ENCODE assay signal across 33 mouse cellular contexts in the genomic region with DNA sequence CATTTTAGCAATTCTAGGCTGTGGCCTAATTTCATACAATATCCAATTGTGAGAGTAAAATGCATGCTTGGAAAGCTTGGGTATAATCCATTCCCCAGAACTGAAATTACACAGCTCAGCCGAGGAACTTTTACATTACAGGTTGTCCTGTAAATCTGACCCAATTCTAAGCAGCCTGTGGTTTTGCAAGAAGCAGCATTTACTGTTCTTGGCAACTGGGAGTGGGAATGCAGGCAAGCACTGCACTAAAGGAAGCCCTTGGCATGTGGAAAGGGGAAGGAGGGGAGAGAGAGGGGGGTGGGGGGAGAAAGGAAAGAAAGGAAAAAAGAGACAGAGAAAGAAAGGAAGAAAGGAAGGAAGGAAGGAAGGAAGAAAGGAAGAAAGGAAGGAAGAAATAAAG. TPM values are rescaled to one million over a fixed set of nuclear protein-coding genes. Genes with fewer than 3 reads are reported as not detected.
DNase-seq lines count a peak whose midpoint lies in the region; ATAC-seq and TF ChIP-seq lines count a peak whose summit lies in the region.
"Had no signal": no experiment of that assay in that cellular context is flagged by ENCODE, and none has a peak within 500 bp of the region (broad histone marks: within the 10 kb centered on the region; RNA-seq: fewer than 3 reads in every experiment).

No protein-coding gene starts in this region.

- H3K4me2 ChIP-seq in embryonic facial prominence, embryonic 14.5 days (ENCODE audit: low read depth, low read length) = no peak overlapping the region
- no peak overlapping the region for H3K4me2 ChIP-seq in liver, embryonic 12.5 days
- H3K4me2 ChIP-seq: embryonic facial prominence, embryonic 13.5 days; heart, embryonic 11.5 days; hindbrain, embryonic 14.5 days; limb, embryonic 15.5 days; midbrain, embryonic 13.5 days; neural tube, embryonic 15.5 days had no signal

- no peak overlapping the region for H3K4me3 ChIP-seq in embryonic facial prominence, embryonic 14.5 days (ENCODE audit: low read depth, low read length)
- H3K4me3 ChIP-seq in embryonic facial prominence, embryonic 10.5 days = no peak overlapping the region
- peak overlapping the region; percentile 21; the same call in 1 of the 2 replicates for H3K4me3 ChIP-seq in kidney, adult 2 months (ENCODE audit: insufficient read depth, low read depth, low read length)
- peak overlapping the region; percentile 50 for H3K4me3 ChIP-seq in liver, adult 2 months (ENCODE audit: insufficient read depth, low read depth, low read length)
- H3K4me3 ChIP-seq in liver, embryonic 12.5 days = no peak overlapping the region
- H3K4me3 ChIP-seq: embryonic facial prominence, embryonic 13.5 days; erythroblast, embryonic 14.5 days; limb, embryonic 10.5 days; limb, embryonic 15.5 days; midbrain, embryonic 13.5 days; neural tube, embryonic 15.5 days had no signal

- no peaks in the 10 kb centered on the region for H3K4me1 ChIP-seq in embryonic facial prominence, embryonic 14.5 days (ENCODE audit: control insufficient read depth, insufficient read depth, low read length)
- H3K4me1 ChIP-seq in embryonic facial prominence, embryonic 10.5 days = no peaks in the 10 kb centered on the region
- H3K4me1 ChIP-seq in kidney, adult 2 months (ENCODE audit: control insufficient read depth, insufficient read depth, low read length) = no peaks in the 10 kb centered on the region
- H3K4me1 ChIP-seq in liver, adult 2 months (ENCODE audit: control insufficient read depth, insufficient read depth, low read length) = peaks cover 14% of the 10 kb centered on the region; the same call in 1 of the 2 replicates
- no peaks in the 10 kb centered on the region for H3K4me1 ChIP-seq in liver, embryonic 12.5 days
- H3K4me1 ChIP-seq: limb, embryonic 10.5 days; limb, embryonic 15.5 days; midbrain, embryonic 13.5 days; neural tube, embryonic 15.5 days had no signal

- H3K79me2 ChIP-seq in liver, adult 2 months (ENCODE audit: control insufficient read depth, insufficient read depth, low read length) = no peaks in the 10 kb centered on the region; the same call in 1 of the 2 replicates

- no peak for TF ChIP-seq CTCF in kidney, adult 2 months (conservative IDR thresholded peaks at IDR 0.05; ENCODE audit: insufficient read depth, insufficient read length, low read depth, low read length)
- no peak for TF ChIP-seq CTCF in liver, adult 2 months (IDR thresholded peaks at IDR 0.05; ENCODE audit: low read depth, low read length)

- H3K9ac ChIP-seq in embryonic facial prominence, embryonic 14.5 days (ENCODE audit: low read depth, low read length) = no peak overlapping the region
- peak overlapping the region; percentile 74 for H3K9ac ChIP-seq in liver, adult 2 months (ENCODE audit: low read depth, low read length)
- H3K9ac ChIP-seq in liver, embryonic 12.5 days = no peak overlapping the region
- H3K9ac ChIP-seq: embryonic facial prominence, embryonic 13.5 days; hindbrain, embryonic 14.5 days; limb, embryonic 15.5 days; midbrain, embryonic 13.5 days; neural tube, embryonic 15.5 days had no signal

- no peak overlapping the region for H3K27ac ChIP-seq in embryonic facial prominence, embryonic 14.5 days (replicated peaks; ENCODE audit: low read depth, low read length)
- no peak overlapping the region for H3K27ac ChIP-seq in embryonic facial prominence, embryonic 10.5 days (replicated peaks)
- H3K27ac ChIP-seq in kidney, adult 2 months (ENCODE audit: insufficient read depth, low read depth, low read length) = no peak overlapping the region
- H3K27ac ChIP-seq in liver, adult 2 months (replicated peaks; ENCODE audit: insufficient read depth, low read depth, low read length) = no peak overlapping the region; the same call in 1 of the 2 replicates
- no peak overlapping the region for H3K27ac ChIP-seq in liver, embryonic 12.5 days
- H3K27ac ChIP-seq: embryonic facial prominence, embryonic 13.5 days; hindbrain, embryonic 14.5 days; limb, embryonic 10.5 days; limb, embryonic 15.5 days; macrophage; midbrain, embryonic 13.5 days; neural tube, embryonic 15.5 days; stomach, postnatal 0 days had no signal

- no peak for ATAC-seq in embryonic facial prominence, embryonic 14.5 days (ENCODE audit: low read depth)
- ATAC-seq in liver, embryonic 12.5 days = no peak
- ATAC-seq: forebrain, embryonic 16.5 days; inflammation-experienced regulatory T-cells, adult 6 months; midbrain, embryonic 13.5 days had no signal

- H3K36me3 ChIP-seq in embryonic facial prominence, embryonic 14.5 days (ENCODE audit: control insufficient read depth, insufficient read depth, low read length) = no peaks in the 10 kb centered on the region
- no peaks in the 10 kb centered on the region for H3K36me3 ChIP-seq in embryonic facial prominence, embryonic 10.5 days (replicated peaks)
- H3K36me3 ChIP-seq in kidney, adult 2 months (ENCODE audit: control insufficient read depth, insufficient read depth, low read length) = no peaks in the 10 kb centered on the region
- H3K36me3 ChIP-seq in liver, adult 2 months (ENCODE audit: control insufficient read depth, insufficient read depth, low read length) = peaks cover 8% of the 10 kb centered on the region
- no peaks in the 10 kb centered on the region for H3K36me3 ChIP-seq in liver, embryonic 12.5 days
- H3K36me3 ChIP-seq: embryonic facial prominence, embryonic 13.5 days; limb, embryonic 10.5 days; limb, embryonic 15.5 days; midbrain, embryonic 13.5 days; neural tube, embryonic 15.5 days had no signal

- TF ChIP-seq POLR2A in kidney, adult 2 months (IDR thresholded peaks at IDR 0.05; ENCODE audit: low read depth, low read length) = no peak
- TF ChIP-seq POLR2A in liver, adult 2 months (IDR thresholded peaks at IDR 0.05; ENCODE audit: extremely low read depth, insufficient read depth, low read length) = no peak

- DNase-seq in embryonic facial prominence, embryonic 14.5 days (ENCODE audit: low spot score) = peak; percentile 68
- no peak for DNase-seq in embryonic facial prominence, embryonic 10.5 days (ENCODE audit: low spot score)
- DNase-seq in kidney, adult 2 months = no peak
- no peak for DNase-seq in kidney, adult 8-10 months
- DNase-seq in liver, adult 2 months (ENCODE audit: extremely low read depth, low read depth, low spot score) = peak; percentile 77
- DNase-seq in Muller cell, postnatal 12 days (ENCODE audit: inconsistent ontology term) = peak; percentile 72
- DNase-seq in thymus, adult 18-20 months = no peak
- DNase-seq: adrenal gland, postnatal 10 days; cerebellum, adult 11-12 months; cerebellum, adult 9-11 months; embryo, embryonic 11 days; gastrocnemius, postnatal 10 days; heart, postnatal 4 days; kidney, adult 11 months; layer of hippocampus, adult 9-11 months; right cerebral cortex, adult 18-20 months; thymus, adult 2 months; thymus, postnatal 36 days had no signal

- 38% methylated on average over 1 of the region's 1 CpGs for WGBS in embryonic facial prominence, embryonic 14.5 days
- WGBS in embryonic facial prominence, embryonic 10.5 days = 78% methylated on average over 1 of the region's 1 CpGs
- WGBS in kidney, adult 2 months = 56% methylated on average over 1 of the region's 1 CpGs
- WGBS in liver, adult 2 months = 10% methylated on average over 1 of the region's 1 CpGs
- 54% methylated on average over 1 of the region's 1 CpGs for WGBS in liver, embryonic 12.5 days (ENCODE audit: insufficient replicate concordance)

- H3K27me3 ChIP-seq in embryonic facial prominence, embryonic 14.5 days (replicated peaks; ENCODE audit: control insufficient read depth, insufficient read depth, low read length) = no peaks in the 10 kb centered on the region
- no peaks in the 10 kb centered on the region for H3K27me3 ChIP-seq in embryonic facial prominence, embryonic 10.5 days (replicated peaks; ENCODE audit: low read depth, poor library complexity, severe bottlenecking)
- H3K27me3 ChIP-seq in kidney, adult 2 months (replicated peaks; ENCODE audit: control insufficient read depth, insufficient read depth, low read length) = no peaks in the 10 kb centered on the region
- H3K27me3 ChIP-seq in liver, adult 2 months (ENCODE audit: control insufficient read depth, insufficient read depth, low read length) = no peaks in the 10 kb centered on the region
- no peaks in the 10 kb centered on the region for H3K27me3 ChIP-seq in liver, embryonic 12.5 days (replicated peaks)
- H3K27me3 ChIP-seq: CH12.LX; embryonic facial prominence, embryonic 13.5 days; limb, embryonic 15.5 days; midbrain, embryonic 13.5 days; neural tube, embryonic 15.5 days had no signal

- H3K9me3 ChIP-seq in embryonic facial prominence, embryonic 14.5 days (ENCODE audit: control insufficient read depth, low read length) = no peaks in the 10 kb centered on the region
- no peaks in the 10 kb centered on the region for H3K9me3 ChIP-seq in embryonic facial prominence, embryonic 10.5 days
- H3K9me3 ChIP-seq in liver, embryonic 12.5 days (replicated peaks) = no peaks in the 10 kb centered on the region
- H3K9me3 ChIP-seq: embryonic facial prominence, embryonic 13.5 days; limb, embryonic 10.5 days; limb, embryonic 15.5 days; midbrain, embryonic 13.5 days; neural tube, embryonic 15.5 days had no signal

RNA-seq across cellular contexts. Expression of gene Cfh, which starts 3.4 kb away (rescaled TPM):
- 22.2 and 36.2 TPM in 2 replicates for polyA plus RNA-seq in embryonic facial prominence, embryonic 14.5 days (2014; fragmentation: Nextera tagmentation; extraction: Ambion mirVana)
- 1.5 TPM in 2 replicates for polyA plus RNA-seq in embryonic facial prominence, embryonic 10.5 days (2016; fragmentation: Nextera tagmentation; extraction: Ambion mirVana)
- polyA plus RNA-seq in kidney, adult 2 months (2012; rRNA removed) = 33.4 and 52.7 TPM in 2 replicates
- 526 and 789 TPM in 2 replicates for total RNA-seq in liver, adult 2 months (2014; rRNA removed)
- 59.1 and 62.0 TPM in 2 replicates for polyA plus RNA-seq in liver, adult 2 months (2012; rRNA removed)
- 3.1 and 3.7 TPM in 2 replicates for polyA plus RNA-seq in liver, embryonic 12.5 days (2016; fragmentation: Nextera tagmentation; extraction: Ambion mirVana)
- total RNA-seq: CH12.LX; megakaryocyte-erythroid progenitor cell, adult 5-6 weeks had no signal
- polyA plus RNA-seq: erythroblast, embryonic 14.5 days; inflammation-experienced regulatory T-cells, adult 6 months had no signal

Comparison
In these comparisons a context has a peak if more than half of its experiments do, and no peak if none do; other contexts are left out.
1. DNase-seq: peak in embryonic facial prominence, embryonic 14.5 days (single experiment), liver, adult 2 months (single experiment) and Muller cell, postnatal 12 days (single experiment); none in embryonic facial prominence, embryonic 10.5 days (single experiment), kidney, adult 2 months (single experiment), kidney, adult 8-10 months (0 of 2) and thymus, adult 18-20 months (0 of 2).
2. H3K4me3 ChIP-seq: peak in kidney, adult 2 months (single experiment) and liver, adult 2 months (single experiment); none in embryonic facial prominence, embryonic 14.5 days (single experiment), embryonic facial prominence, embryonic 10.5 days (single experiment) and liver, embryonic 12.5 days (single experiment).